Mouse (Mus musculus): ENCODE data around the gene Barx2.

Gene Barx2

GRCm38 (mm10) chr9:31808753-31809152 is 104.5 kb downstream of the Barx2 start:
- no peak for DNase-seq (ENCODE audit: low read depth)

GRCm38 (mm10) chr9:31802641-31803040 is 110.6 kb downstream of the Barx2 start:
- DNase-seq (ENCODE audit: low read depth), result no peak
